Mouse (Mus musculus) testis, adult 2 months (tissue): ENCODE measurements around the gene Mcm3.

Source experiments
- CTCF ChIP-seq: fragments of 200-500 bp; IDR thresholded peaks from 2 replicates; pipeline ENCODE4 v1.5.1; 2012; ENCODE audit warnings: low read depth, mild to moderate bottlenecking, inconsistent platforms, low read length, moderate library complexity; ENCODE audit not compliant: control insufficient read depth, insufficient read depth, insufficient replicate concordance
- POLR2A ChIP-seq: fragments of 200-500 bp; IDR thresholded peaks from 2 replicates; pipeline ENCODE4 v1.6.1; 2012; ENCODE audit warnings: low read depth, mild to moderate bottlenecking, inconsistent platforms, low read length, moderate library complexity; ENCODE audit not compliant: control insufficient read depth

- no peak for TF ChIP-seq CTCF
- TF ChIP-seq POLR2A = no peak
These were observed 5.6 kb downstream of the Mcm3 start for GRCm38 (mm10) chr1:20814521-20814920.
